20 mouse cellular contexts compared by ENCODE assay signal in the genomic region with DNA sequence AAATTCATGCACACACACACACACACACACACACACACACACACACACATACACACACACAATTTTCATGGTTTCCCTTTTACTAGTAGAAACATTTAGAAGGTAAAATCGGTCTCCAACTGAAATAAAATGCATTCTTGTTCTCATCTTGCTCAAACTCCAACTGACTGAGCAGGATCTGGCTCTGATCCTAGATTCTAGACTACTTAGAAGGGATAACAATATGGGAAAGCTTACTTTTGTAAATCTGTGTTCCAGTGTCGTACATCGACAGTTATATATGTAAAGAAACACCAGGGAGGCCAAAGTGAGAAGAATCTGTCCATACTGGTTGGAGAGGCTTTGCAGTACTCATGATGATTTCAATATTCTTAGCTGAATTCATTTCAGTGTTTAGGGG.
"Had no signal": no experiment of that assay in that cellular context is flagged by ENCODE, and none has a peak within 500 bp of the region (broad histone marks: within the 10 kb centered on the region; RNA-seq: fewer than 3 reads in every experiment).

No protein-coding gene starts in this region.

- H3K27me3 ChIP-seq: midbrain, embryonic 12.5 days; neural tube, embryonic 13.5 days; neural tube, embryonic 15.5 days; stomach, embryonic 15.5 days had no signal

- H3K36me3 ChIP-seq: midbrain, embryonic 10.5 days; midbrain, embryonic 12.5 days; neural tube, embryonic 13.5 days; neural tube, embryonic 15.5 days; stomach, embryonic 15.5 days had no signal

- ATAC-seq: midbrain, embryonic 16.5 days had no signal

- H3K9ac ChIP-seq: lung, embryonic 14.5 days; midbrain, embryonic 12.5 days; neural tube, embryonic 13.5 days; neural tube, embryonic 15.5 days; stomach, embryonic 15.5 days had no signal

- H3K4me1 ChIP-seq: midbrain, embryonic 10.5 days; midbrain, embryonic 12.5 days; neural tube, embryonic 13.5 days; stomach, embryonic 15.5 days had no signal

- H3K9me3 ChIP-seq: midbrain, embryonic 10.5 days; midbrain, embryonic 12.5 days; neural tube, embryonic 13.5 days; neural tube, embryonic 15.5 days; stomach, embryonic 15.5 days had no signal

- H3K4me3 ChIP-seq: midbrain, embryonic 10.5 days; midbrain, embryonic 12.5 days; myocyte; neural tube, embryonic 13.5 days; neural tube, embryonic 15.5 days; stomach, embryonic 15.5 days had no signal

- H3K27ac ChIP-seq: midbrain, embryonic 10.5 days; midbrain, embryonic 12.5 days; neural tube, embryonic 13.5 days; neural tube, embryonic 15.5 days; stomach, embryonic 15.5 days; stomach, postnatal 0 days had no signal

- DNase-seq: lung, adult 18-20 months; lung, embryonic 14.5 days; lung, postnatal 10 days; lung, postnatal 4 days; midbrain, embryonic 14.5 days; retina, postnatal 1 day; right cerebral cortex, adult 18-20 months; right cerebral cortex, postnatal 25 days; right cerebral cortex, postnatal 4 days; thymus, adult 18-20 months; thymus, postnatal 14 days; thymus, postnatal 36 days had no signal

- H3K4me2 ChIP-seq: lung, embryonic 14.5 days; midbrain, embryonic 12.5 days; neural tube, embryonic 13.5 days; neural tube, embryonic 15.5 days; stomach, embryonic 15.5 days had no signal
